Mouse (Mus musculus): Measurements from ENCODE around the gene Dock1.

DNA sequence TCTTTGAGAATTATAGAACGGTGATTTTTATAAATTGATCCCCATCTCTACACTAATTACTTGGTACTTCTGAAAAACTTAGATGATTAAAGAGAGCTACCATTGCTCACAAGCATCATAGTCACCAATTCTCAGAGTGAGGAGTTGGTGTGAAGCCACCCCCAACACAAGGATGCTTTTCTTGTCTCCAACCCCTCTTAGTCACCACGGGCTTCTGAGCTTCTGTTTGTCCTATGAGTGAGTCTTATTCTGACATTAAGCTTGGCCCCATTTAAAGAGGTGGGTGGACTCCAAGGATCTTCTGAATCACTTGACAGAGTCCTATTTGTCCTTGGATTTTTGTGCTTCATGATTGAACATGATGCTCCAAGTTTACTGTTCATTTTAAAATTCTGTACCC is 551.0 kb downstream of the Dock1 start:
- TF ChIP-seq NANOG (IDR thresholded peaks at IDR 0.05; ENCODE audit: borderline replicate concordance, low read length) (no peak), CTCF (conservative IDR thresholded peaks at IDR 0.05; ENCODE audit: low read length) (no peak), POU5F1 (IDR thresholded peaks at IDR 0.05; ENCODE audit: borderline replicate concordance, low read length) (no peak)

Measured in E14TG2a.4 (cell line).